Mouse (Mus musculus) stomach, embryonic 15.5 days (tissue): ENCODE data around the gene Ereg. TPM values are rescaled to one million over a fixed set of nuclear protein-coding genes. Genes with fewer than 3 reads are reported as not detected.

Experiments used
- ATAC-seq: fragments of 200-750 bp; cut with Nextera tagmentation; 2 replicates; pipeline ENCODE4 v1.8.0; 2017; ENCODE audit warnings: low read depth, moderate number of reproducible peaks, moderate TSS enrichment; ENCODE audit not compliant: insufficient read depth, low FRiP score
- H3K27ac ChIP-seq: fragments of 300-500 bp; sonication (generic); 2 replicates; pipeline ENCODE4 v1.5.1; 2015; ENCODE audit warnings: mild to moderate bottlenecking, inconsistent platforms
- H3K27me3 ChIP-seq: fragments of 300-500 bp; sonication (generic); replicated peaks from 2 replicates; pipeline ENCODE4 v1.6.1; 2015; ENCODE audit warnings: inconsistent platforms
- H3K36me3 ChIP-seq: fragments of 300-500 bp; sonication (generic); 2 replicates; pipeline ENCODE4 v1.6.1; 2015; ENCODE audit warnings: inconsistent platforms
- H3K4me1 ChIP-seq: fragments of 300-500 bp; sonication (generic); 2 replicates; pipeline ENCODE4 v1.6.1; 2015; ENCODE audit warnings: inconsistent platforms
- H3K4me2 ChIP-seq: fragments of 300-500 bp; sonication (generic); 2 replicates; pipeline ENCODE4 v1.6.1; 2015; ENCODE audit warnings: mild to moderate bottlenecking, inconsistent platforms
- H3K4me3 ChIP-seq: fragments of 300-500 bp; sonication (generic); replicated peaks from 2 replicates; pipeline ENCODE4 v1.5.1; 2015; ENCODE audit warnings: inconsistent platforms
- H3K9ac ChIP-seq: fragments of 300-500 bp; sonication (generic); 2 replicates; pipeline ENCODE4 v1.6.1; 2015; ENCODE audit warnings: inconsistent platforms
- H3K9me3 ChIP-seq: fragments of 300-500 bp; sonication (generic); 2 replicates; pipeline ENCODE4 v1.6.1; 2016; ENCODE audit warnings: inconsistent platforms
- WGBS: fragments of 180-500 bp; shearing (Covaris S2); methylation state at CpG from one replicate; pipeline ENCODE4 v1.1.7; 2015; 5-methylcytosine and 5-hydroxymethylcytosine counted together
- polyA plus RNA-seq: library from polyadenylated mRNA; unstranded; fragments of >200 nt; fragmentation: Nextera tagmentation; extraction: Ambion mirVana; gene quantifications from 2 replicates; pipeline ENCODE4 v1.2.1, GENCODE M21; 2015

Gene Ereg
- 0.23 and 0.39 TPM in 2 replicates for polyA plus RNA-seq

DNA sequence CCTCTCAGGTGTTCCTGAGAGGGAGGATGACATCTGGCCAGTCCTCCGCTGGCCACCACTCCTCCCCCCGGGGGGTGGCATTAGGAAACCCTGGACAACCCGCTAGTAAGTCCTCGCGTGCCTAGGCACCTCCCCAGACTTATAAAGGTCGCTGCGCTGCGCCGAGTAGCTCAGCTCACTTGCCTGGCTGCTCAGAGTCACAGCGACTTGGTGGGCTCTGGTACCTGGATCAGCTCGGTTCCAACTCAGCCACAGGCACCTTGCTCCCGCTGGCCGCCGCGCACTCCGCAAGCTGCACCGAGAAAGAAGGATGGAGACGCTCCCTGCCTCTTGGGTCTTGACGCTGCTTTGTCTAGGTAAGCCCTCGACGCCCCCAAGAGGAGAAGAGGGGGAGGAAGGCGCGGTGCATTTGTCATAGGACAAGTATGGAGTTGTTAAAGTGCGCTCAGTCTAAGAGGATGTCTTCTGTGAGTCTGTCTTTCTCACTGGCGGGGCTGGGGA, at the start of gene Ereg:
Gene Ereg, plus strand, starts transcription at position 173 of the 501 bp plus-strand sequence.
- Histone ChIP-seq H3K27me3 (0 out of 2 replicates have a peak, but pooled peaks cover 9% of the 10 kb centered on the region), H3K9me3 (no peaks in the 10 kb centered on the region), H3K4me3 (peak within 1 kb of the TSS; percentile 39), H3K4me1 (peaks cover 4% of the 10 kb centered on the region), H3K27ac (no peak within 1 kb of the TSS), H3K36me3 (no peaks in the 10 kb centered on the region), H3K4me2 (peak within 1 kb of the TSS; percentile 55), H3K9ac (no peak within 1 kb of the TSS)
- 2% methylated on average over 25 of the region's 25 CpGs for WGBS
- no peak for ATAC-seq

DNA sequence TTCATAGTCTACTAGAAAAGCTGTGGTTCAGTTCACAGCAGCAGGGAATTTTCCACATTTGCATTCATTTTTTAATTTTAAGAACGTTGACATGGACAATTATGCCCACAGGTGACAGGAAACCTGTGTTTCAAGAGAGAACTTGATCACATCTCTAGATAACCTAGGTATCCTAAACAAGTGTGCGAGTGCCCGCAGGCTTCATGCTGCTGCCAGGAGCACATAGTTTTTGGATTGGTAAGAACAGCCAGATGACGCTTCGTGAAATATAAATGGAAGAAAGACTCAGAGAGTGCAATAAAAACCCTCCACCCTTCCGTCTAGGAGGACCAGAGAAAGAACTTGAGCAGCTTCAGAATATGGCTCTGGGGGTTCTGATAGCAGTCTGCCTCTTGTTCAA, 47.3 kb upstream of the Ereg start, which contains the start of gene Epgn:
Gene Epgn, plus strand, starts transcription at position 301 of the 400 bp plus-strand sequence.
- no peak within 1 kb of the TSS for H3K4me3 ChIP-seq
- no peaks in the 10 kb centered on the region for H3K36me3 ChIP-seq
- WGBS = 84% methylated on average over 6 of the region's 6 CpGs
- H3K9ac ChIP-seq = no peak within 1 kb of the TSS
- H3K27me3 ChIP-seq = no peaks in the 10 kb centered on the region
- no peak within 1 kb of the TSS for H3K27ac ChIP-seq
- H3K9me3 ChIP-seq = no peaks in the 10 kb centered on the region
- ATAC-seq = no peak
- no peak within 1 kb of the TSS for H3K4me2 ChIP-seq
- no peaks in the 10 kb centered on the region for H3K4me1 ChIP-seq

DNA sequence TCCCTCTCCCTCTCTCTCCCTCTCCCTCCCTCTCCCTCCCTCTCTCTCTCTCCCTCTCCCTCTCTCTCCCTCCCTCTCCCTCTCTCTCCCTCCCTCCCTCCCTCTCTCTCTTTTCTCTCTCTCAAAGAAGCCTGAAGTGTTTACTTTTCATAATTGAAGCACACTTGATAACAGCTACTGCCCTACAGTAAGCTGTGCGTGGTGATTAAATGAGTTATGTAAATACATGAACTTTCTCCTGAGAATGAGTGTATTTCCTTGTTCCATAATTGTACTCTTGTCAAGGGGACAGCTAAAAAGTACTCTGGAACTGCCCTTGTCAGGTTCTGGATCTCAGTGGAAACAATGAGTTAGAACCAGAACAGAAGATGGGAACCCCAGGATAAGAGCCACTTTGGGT, 46.6 kb upstream of the Ereg start:
- no peak overlapping the region for H3K4me3 ChIP-seq
- no peaks in the 10 kb centered on the region for H3K9me3 ChIP-seq
- no peaks in the 10 kb centered on the region for H3K4me1 ChIP-seq
- no peak overlapping the region for H3K4me2 ChIP-seq
- H3K27ac ChIP-seq = no peak overlapping the region
- peak; percentile 68 for ATAC-seq
- no peaks in the 10 kb centered on the region for H3K36me3 ChIP-seq
- 21% methylated on average over 1 of the region's 1 CpGs for WGBS
- no peak overlapping the region for H3K9ac ChIP-seq
- no peaks in the 10 kb centered on the region for H3K27me3 ChIP-seq

GRCm38 (mm10) chr5:91030629-91031028, 43.8 kb upstream of the Ereg start:
- 84% methylated on average over 2 of the region's 2 CpGs for WGBS
- Histone ChIP-seq H3K9ac (no peak overlapping the region), H3K4me1 (no peaks in the 10 kb centered on the region), H3K9me3 (no peaks in the 10 kb centered on the region), H3K4me2 (no peak overlapping the region), H3K4me3 (no peak overlapping the region), H3K27me3 (no peaks in the 10 kb centered on the region), H3K27ac (no peak overlapping the region), H3K36me3 (no peaks in the 10 kb centered on the region)
- ATAC-seq = no peak

DNA sequence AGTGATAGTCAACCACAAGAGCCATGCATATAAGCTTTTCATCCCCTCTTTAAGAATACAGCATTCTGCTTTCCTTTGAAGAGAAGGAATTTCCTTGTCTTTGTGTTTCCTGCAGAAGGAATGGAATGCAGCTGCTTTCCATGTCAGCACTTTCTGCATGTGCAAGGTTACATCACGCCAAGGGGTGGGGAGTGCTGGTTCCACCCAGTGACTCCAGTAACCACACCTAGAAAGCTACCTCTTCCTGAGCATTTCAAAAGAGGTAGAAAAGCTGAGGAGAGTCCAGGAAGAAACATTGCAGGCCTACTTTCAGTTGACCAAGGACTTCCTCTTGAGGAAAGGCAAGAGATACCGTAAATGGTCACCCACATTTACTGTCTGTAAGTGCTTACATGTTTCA, 39.1 kb upstream of the Ereg start:
- Histone ChIP-seq H3K9me3 (no peaks in the 10 kb centered on the region), H3K9ac (no peak overlapping the region), H3K4me1 (no peaks in the 10 kb centered on the region), H3K4me3 (no peak overlapping the region), H3K27me3 (no peaks in the 10 kb centered on the region), H3K27ac (no peak overlapping the region), H3K4me2 (no peak overlapping the region), H3K36me3 (no peaks in the 10 kb centered on the region)
- ATAC-seq = no peak
- 59% methylated on average over 2 of the region's 2 CpGs for WGBS

DNA sequence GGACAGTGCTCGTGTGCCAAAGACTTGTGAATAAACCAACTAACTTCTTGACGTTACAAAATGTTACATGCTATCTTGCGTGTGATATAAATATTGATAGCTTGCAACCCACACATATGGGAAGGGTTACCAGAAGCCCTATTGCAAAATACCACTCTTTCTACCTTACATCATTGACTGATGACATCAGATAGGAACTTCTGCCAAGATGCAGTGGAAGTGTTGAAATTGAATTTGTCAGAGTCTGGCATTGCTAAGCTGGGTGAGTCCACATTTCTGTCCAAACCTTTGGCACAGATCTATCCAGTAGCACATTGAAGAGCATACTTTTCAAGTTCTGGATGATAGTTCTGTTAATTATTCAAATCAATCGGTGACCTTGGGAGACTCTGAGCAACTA, 37.8 kb upstream of the Ereg start:
- Histone ChIP-seq H3K9ac (no peak overlapping the region), H3K4me2 (no peak overlapping the region), H3K36me3 (no peaks in the 10 kb centered on the region), H3K27me3 (no peaks in the 10 kb centered on the region), H3K4me3 (no peak overlapping the region), H3K9me3 (no peaks in the 10 kb centered on the region), H3K4me1 (no peaks in the 10 kb centered on the region), H3K27ac (no peak overlapping the region)
- 67% methylated on average over 4 of the region's 4 CpGs for WGBS
- no peak for ATAC-seq

GRCm38 (mm10) chr5:91037756-91038155, 36.7 kb upstream of the Ereg start:
- Histone ChIP-seq H3K9me3 (no peaks in the 10 kb centered on the region), H3K27ac (no peak overlapping the region), H3K36me3 (no peaks in the 10 kb centered on the region), H3K4me3 (no peak overlapping the region), H3K27me3 (no peaks in the 10 kb centered on the region), H3K4me2 (no peak overlapping the region), H3K9ac (no peak overlapping the region), H3K4me1 (no peaks in the 10 kb centered on the region)
- no peak for ATAC-seq
- 72% methylated on average over 2 of the region's 2 CpGs for WGBS

- ATAC-seq = peak; percentile 96
- Histone ChIP-seq H3K9ac (no peak overlapping the region), H3K4me3 (no peak overlapping the region), H3K36me3 (no peaks in the 10 kb centered on the region), H3K9me3 (no peaks in the 10 kb centered on the region), H3K27ac (no peak overlapping the region), H3K27me3 (no peaks in the 10 kb centered on the region), H3K4me1 (no peaks in the 10 kb centered on the region), H3K4me2 (no peak overlapping the region)
- 18% methylated on average over 2 of the region's 2 CpGs for WGBS
Measured at GRCm38 (mm10) chr5:91038547-91038946, 35.9 kb upstream of the Ereg start.

- H3K9ac ChIP-seq = no peak overlapping the region
- H3K27me3 ChIP-seq = no peaks in the 10 kb centered on the region
- H3K4me1 ChIP-seq = no peaks in the 10 kb centered on the region
- H3K27ac ChIP-seq = no peak overlapping the region
- 66% methylated on average over 2 of the region's 2 CpGs for WGBS
- ATAC-seq = no peak
- H3K4me3 ChIP-seq = no peak overlapping the region
- H3K9me3 ChIP-seq = no peaks in the 10 kb centered on the region
- no peaks in the 10 kb centered on the region for H3K36me3 ChIP-seq
- no peak overlapping the region for H3K4me2 ChIP-seq
Measured at GRCm38 (mm10) chr5:91038963-91039362, 35.5 kb upstream of the Ereg start.

DNA sequence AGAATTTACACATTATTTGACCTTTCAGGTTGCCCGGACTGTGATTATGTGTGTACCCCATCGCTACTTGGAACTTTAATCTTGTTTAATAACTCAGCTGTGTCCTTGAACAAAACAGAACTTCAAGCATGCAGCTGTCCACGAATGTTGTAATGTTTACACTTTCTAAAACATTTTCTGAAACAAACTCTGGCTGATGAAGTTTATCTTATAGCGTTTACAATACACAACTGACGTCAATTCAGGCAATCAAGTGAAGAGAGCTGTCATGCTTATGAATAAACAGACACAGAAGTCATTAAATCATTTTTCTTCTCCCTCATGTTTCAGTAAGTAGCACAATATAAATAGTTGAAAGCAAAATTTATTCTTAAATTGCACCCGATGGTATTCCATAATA, 26.4 kb upstream of the Ereg start:
- Histone ChIP-seq H3K4me3 (no peak overlapping the region), H3K36me3 (no peaks in the 10 kb centered on the region), H3K9ac (no peak overlapping the region), H3K9me3 (no peaks in the 10 kb centered on the region), H3K27me3 (no peaks in the 10 kb centered on the region), H3K4me1 (no peaks in the 10 kb centered on the region), H3K4me2 (no peak overlapping the region), H3K27ac (no peak overlapping the region)
- 36% methylated on average over 6 of the region's 6 CpGs for WGBS
- no peak for ATAC-seq

GRCm38 (mm10) chr5:91048397-91048796, 26.0 kb upstream of the Ereg start:
- Histone ChIP-seq H3K4me1 (no peaks in the 10 kb centered on the region), H3K27me3 (no peaks in the 10 kb centered on the region), H3K9ac (no peak overlapping the region), H3K4me3 (no peak overlapping the region), H3K9me3 (no peaks in the 10 kb centered on the region), H3K4me2 (no peak overlapping the region), H3K36me3 (no peaks in the 10 kb centered on the region), H3K27ac (peak overlapping the region; percentile 46; the same call in 1 of the 2 replicates)
- ATAC-seq = no peak
- WGBS = 43% methylated on average over 8 of the region's 8 CpGs

- Histone ChIP-seq H3K9me3 (no peaks in the 10 kb centered on the region), H3K27ac (no peak overlapping the region), H3K36me3 (no peaks in the 10 kb centered on the region), H3K4me3 (no peak overlapping the region), H3K27me3 (0 out of 2 replicates have a peak, but pooled peaks cover 9% of the 10 kb centered on the region), H3K4me2 (no peak overlapping the region), H3K9ac (no peak overlapping the region), H3K4me1 (peaks cover 4% of the 10 kb centered on the region)
- no peak for ATAC-seq
- WGBS = 69% methylated on average over 4 of the region's 4 CpGs
Measured at GRCm38 (mm10) chr5:91072340-91072739, 2.1 kb upstream of the Ereg start.

GRCm38 (mm10) chr5:91073626-91074025, 796 bp upstream of the Ereg start:
- WGBS = 71% methylated on average over 8 of the region's 8 CpGs
- H3K9ac ChIP-seq = no peak overlapping the region
- peak overlapping the region; percentile 55; the same call in 1 of the 2 replicates for H3K4me2 ChIP-seq
- H3K27ac ChIP-seq = no peak overlapping the region
- ATAC-seq = no peak
- H3K36me3 ChIP-seq = no peaks in the 10 kb centered on the region
- H3K27me3 ChIP-seq = 0 out of 2 replicates have a peak, but pooled peaks cover 9% of the 10 kb centered on the region
- H3K4me1 ChIP-seq = peaks cover 4% of the 10 kb centered on the region
- no peaks in the 10 kb centered on the region for H3K9me3 ChIP-seq
- no peak overlapping the region for H3K4me3 ChIP-seq
